Mouse (Mus musculus) adrenal gland, adult (tissue): ENCODE measurements around the gene Zfp691.

Experiments used
- DNase-seq, 2 experiments: peaks; one replicate each; pipeline ENCODE4 v3.0.0; 2022 to 2023; ENCODE audit warnings: low spot score in 1 of 2; ENCODE audit not compliant: inconsistent age in 2 of 2

Zfp691 gene

DNA sequence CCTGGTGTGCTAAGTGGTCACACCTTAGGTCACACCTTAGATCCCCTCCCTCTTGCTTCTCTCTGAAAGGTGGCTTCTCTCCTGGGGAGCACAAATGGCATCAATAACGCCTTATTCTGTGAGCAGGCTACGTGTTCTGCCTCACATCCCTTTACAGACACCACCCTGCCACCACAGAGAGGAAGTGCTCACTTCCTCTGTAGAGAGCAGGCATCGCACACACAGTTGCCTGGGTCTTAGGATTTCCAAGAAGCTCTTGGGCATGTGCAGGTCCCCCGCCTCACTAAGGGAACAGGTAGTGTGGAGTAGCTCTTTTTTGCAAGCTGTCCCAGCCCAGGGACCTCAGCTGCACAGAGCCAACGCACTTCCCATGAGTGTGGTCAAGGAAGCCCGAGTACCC, 46.8 kb downstream of the Zfp691 start:
- no peak for DNase-seq

DNA sequence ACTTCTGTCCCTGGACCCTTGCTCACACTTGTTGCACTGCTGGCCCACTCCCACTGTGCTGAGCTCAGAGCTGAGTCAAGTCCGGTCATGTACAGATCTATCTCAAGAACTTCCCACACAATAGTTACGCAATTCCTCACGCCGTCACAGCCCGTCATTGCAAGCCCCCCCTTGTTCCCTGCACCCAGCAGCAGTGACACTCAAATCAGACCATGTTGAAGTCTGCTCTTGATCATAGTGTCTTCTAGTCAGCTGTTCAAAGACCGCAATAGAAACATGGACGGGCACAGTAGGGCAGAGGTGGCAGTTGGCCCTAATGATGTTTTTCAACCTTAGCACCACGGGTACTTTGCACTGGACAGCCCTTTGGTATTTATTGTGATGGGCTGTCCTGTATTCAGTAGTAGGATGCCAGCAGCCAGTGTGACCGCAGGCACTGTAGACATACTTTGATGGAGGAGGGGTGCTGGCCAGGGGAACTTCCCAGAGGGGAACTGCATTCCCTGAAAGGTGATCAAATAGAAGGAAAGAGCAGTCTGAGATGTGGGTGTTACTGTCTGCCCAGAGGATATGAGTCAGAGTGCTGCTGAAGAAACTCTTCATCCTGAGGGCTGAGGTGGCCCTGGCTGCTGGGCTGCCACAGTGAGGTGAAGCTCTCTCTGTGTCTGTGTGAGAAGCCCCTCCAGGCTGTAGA, 48.3 kb downstream of the Zfp691 start:
- no peak for DNase-seq

DNA sequence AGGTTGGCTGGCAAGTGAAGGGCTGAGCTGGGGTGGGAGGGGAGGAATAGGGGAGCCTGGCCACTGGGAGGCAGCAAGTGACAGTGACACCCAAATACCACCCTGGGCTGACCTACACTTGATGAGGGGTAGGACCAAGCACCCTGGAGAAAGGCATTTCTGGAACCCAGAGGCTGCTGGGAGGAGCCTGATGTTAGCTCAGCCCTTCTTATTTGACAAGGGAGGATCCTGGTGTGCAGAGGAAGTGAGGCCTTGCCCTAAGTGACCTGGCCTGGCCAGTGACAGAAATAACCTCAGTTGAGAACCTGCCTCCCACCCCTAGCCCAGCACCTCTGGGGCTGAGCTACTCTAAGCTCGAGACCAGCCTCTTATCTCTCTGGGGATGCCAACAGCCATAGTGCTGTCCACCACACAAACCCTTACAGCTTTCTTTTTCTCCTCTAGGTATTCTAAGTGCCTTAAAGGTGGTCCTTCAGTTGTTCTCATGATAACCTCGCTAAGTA, 49.2 kb downstream of the Zfp691 start:
- DNase-seq = no peak

DNA sequence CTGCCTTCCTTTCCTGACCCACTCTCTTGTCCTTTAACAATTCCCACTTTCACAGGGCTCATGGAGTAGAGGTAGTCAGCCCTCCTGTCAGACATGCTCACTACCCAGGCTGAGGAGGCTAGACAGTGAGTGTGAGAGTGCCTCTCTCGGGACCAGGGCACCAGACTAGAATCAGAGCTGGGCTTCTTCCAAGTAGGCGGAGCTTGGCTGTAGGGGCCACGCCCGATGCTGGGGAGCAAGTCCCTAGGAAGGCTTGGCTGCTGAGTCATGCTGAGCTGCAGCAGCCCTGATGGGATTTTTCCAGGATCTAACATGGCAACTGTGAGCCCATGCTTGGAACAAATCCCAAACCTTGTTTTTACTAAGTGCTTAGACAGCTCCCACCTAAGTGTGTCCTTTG, 52.7 kb downstream of the Zfp691 start:
- DNase-seq = peak; percentile 94 to 97

DNA sequence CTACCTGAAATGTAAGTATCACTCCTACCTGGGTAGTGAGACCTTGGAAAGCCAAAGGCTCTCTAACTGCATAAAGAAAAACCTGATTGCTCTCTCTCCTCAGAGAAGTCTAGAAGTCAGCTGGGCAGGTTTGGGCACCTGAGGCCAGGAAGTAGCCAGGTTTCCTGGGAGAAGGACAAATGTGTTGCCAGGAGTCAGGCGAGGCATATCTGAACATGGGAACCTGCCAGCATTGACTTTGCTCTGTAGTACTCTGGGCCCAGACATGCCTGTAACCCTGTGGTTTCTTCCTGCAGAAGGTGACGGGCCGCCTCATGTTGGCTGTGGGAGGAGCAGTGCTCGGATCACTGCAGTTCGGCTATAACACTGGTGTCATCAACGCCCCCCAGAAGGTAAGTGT, 53.9 kb downstream of the Zfp691 start:
- DNase-seq = no peak
